Mouse (Mus musculus): ENCODE measurements around the gene Otop1. TPM values are rescaled to one million over a fixed set of nuclear protein-coding genes. Genes with fewer than 3 reads are reported as not detected.

The Otop1 gene
- polyA plus RNA-seq, 1 experiment, result not detected

DNA sequence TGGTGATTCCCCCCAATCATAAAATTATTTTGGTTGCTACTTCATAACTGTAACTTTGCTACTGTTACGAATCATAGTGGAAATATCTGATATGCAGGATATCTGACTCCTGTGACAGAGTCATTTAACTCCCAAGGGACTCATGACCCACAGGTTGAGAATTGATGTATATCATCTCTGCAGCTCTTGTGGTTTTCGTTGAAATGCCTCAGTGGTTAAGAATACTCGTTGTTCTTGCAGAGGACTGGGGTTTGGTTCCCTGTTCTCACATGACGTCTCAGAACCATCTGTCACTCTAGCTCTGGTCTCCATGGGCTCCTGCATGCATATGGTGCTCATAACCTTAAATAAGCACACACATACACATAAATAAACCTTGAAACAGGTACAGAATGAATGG is 57.6 kb downstream of the Otop1 start:
- no peak overlapping the region for H3K27ac ChIP-seq (ENCODE audit: insufficient read depth, low read length)
- H3K4me1 ChIP-seq (ENCODE audit: control insufficient read depth, insufficient read depth, low read length), result no peaks in the 10 kb centered on the region
- TF ChIP-seq CTCF (IDR thresholded peaks at IDR 0.05; ENCODE audit: borderline replicate concordance, insufficient read depth, low read length) (no peak), POLR2A (IDR thresholded peaks at IDR 0.05; ENCODE audit: low read depth, low read length) (no peak)
- no peak overlapping the region for H3K4me3 ChIP-seq (ENCODE audit: insufficient read depth, low read length)

DNA sequence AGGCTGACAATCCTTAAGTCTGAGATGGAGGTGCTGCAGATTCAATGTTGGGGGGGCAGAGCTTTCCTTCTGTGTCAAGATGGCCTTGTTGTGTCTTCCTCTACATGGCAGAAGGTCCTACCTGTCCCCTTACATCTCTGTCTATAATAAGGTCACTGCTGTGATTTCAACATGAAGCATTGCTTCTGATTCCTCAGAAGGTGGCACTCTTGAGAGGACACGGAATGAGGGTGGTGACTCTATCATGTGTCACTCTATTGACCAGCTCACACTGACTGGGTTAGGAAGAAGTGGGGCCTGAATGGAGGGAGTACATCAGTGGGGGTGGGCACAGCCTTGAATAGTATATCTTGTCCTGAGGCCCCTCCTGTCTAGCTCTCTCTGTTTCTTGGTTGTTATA is 58.8 kb downstream of the Otop1 start:
- H3K4me3 ChIP-seq (ENCODE audit: insufficient read depth, low read length), result no peak overlapping the region
- no peak for TF ChIP-seq POLR2A (IDR thresholded peaks at IDR 0.05; ENCODE audit: low read depth, low read length)
- TF ChIP-seq CTCF (IDR thresholded peaks at IDR 0.05; ENCODE audit: borderline replicate concordance, insufficient read depth, low read length), result no peak
- no peaks in the 10 kb centered on the region for H3K4me1 ChIP-seq (ENCODE audit: control insufficient read depth, insufficient read depth, low read length)
- no peak overlapping the region for H3K27ac ChIP-seq (ENCODE audit: insufficient read depth, low read length)

DNA sequence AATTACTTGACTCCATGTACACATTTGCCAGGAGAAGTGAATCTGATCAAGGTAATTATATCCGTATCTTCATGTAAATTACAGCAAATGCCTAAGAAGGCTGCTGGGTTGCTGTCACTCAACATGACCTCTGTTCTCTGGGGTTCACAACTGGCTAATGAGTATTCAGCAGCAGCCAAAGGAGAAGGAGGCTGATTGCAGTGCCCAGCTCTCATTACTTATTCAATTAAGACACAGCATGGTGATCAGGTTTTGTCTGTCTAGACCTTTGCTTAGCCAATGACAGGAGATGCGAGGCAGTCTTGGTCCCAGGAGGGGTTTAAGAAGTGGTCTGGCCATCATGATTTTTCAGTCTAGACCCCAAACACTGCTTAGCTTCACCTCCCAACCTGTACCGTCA is 67.3 kb downstream of the Otop1 start:
- TF ChIP-seq POLR2A (IDR thresholded peaks at IDR 0.05; ENCODE audit: low read depth, low read length) (no peak), CTCF (IDR thresholded peaks at IDR 0.05; ENCODE audit: borderline replicate concordance, insufficient read depth, low read length) (no peak)
- no peak overlapping the region for H3K4me3 ChIP-seq (ENCODE audit: insufficient read depth, low read length)
- no peaks in the 10 kb centered on the region for H3K4me1 ChIP-seq (ENCODE audit: control insufficient read depth, insufficient read depth, low read length)
- H3K27ac ChIP-seq (ENCODE audit: insufficient read depth, low read length), result no peak overlapping the region

DNA sequence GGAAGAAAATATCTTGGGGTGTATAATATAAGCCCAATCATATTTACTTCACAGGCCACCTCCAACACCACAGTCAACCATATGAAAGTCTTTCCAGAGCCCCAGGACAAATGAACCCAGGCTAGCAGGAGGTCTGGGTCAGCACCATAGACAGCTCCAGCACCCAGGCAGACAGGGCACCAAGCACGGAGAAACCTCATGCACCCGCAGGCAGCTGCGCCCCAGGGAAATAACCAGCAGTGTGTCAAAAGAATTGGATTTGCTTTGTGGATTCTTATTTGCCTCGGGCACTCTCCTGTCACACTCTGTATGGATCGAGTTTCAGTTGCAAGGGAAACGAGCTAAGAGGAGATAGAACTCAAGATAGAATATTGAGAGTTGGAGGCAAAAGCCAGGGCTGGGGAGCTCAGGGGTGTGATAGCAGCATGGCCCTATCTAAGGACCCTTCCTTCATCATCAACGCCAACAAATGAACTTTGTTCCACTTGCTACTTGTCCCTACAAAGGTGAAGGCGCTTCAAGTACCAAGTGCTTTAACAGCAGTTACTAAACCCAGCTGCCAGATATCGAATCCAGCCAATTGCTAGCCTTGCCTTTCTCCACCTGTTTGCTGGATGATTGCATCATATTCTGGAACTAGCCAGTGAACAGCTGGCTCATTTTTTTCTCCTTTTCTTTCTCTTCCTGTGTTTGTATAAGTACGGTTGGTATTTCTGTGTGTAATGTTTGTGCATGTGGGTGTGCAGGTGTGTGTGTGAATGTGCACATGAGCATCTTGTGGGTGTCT is 71.1 kb downstream of the Otop1 start:
- Histone ChIP-seq H3K4me1 (ENCODE audit: control insufficient read depth, insufficient read depth, low read length) (no peaks in the 10 kb centered on the region), H3K4me3 (ENCODE audit: insufficient read depth, low read length) (no peak overlapping the region), H3K27ac (ENCODE audit: insufficient read depth, low read length) (no peak overlapping the region)
- TF ChIP-seq POLR2A (IDR thresholded peaks at IDR 0.05; ENCODE audit: low read depth, low read length) (no peak), CTCF (IDR thresholded peaks at IDR 0.05; ENCODE audit: borderline replicate concordance, insufficient read depth, low read length) (no peak)

DNA sequence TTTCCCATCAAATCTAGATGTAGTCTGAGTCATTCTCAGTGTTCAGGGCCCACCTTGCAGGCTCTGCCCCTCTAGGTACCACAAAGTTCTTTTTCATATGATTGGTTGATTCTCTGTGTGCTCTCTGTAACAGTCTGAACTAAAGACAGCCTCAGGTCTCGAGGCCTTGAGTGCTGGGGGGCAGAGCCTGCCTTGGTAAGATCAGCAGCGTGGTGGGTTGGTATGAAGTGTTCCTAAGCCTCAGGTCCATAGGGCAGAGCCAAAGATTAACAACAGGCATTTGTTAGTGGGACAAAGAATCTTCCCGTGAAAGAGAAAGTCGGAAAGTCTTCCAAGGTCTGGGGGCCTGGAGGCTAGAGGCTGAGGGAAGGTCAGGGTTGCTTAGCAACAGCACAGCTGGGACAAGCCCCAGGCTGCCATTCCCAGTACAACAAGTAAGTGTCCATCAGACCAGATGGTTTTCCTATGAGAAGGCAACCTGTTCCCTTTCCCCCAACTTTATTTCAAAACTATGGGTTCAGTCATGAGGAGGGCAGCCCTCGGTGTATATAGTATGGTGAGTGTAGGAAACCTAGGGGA is 74.7 kb downstream of the Otop1 start:
- TF ChIP-seq POLR2A (IDR thresholded peaks at IDR 0.05; ENCODE audit: low read depth, low read length) (no peak), CTCF (IDR thresholded peaks at IDR 0.05; ENCODE audit: borderline replicate concordance, insufficient read depth, low read length) (no peak)
- Histone ChIP-seq H3K27ac (ENCODE audit: insufficient read depth, low read length) (no peak overlapping the region), H3K4me3 (ENCODE audit: insufficient read depth, low read length) (no peak overlapping the region), H3K4me1 (ENCODE audit: control insufficient read depth, insufficient read depth, low read length) (no peaks in the 10 kb centered on the region)

Other genes with a start within 250 kb of the Otop1 start
- gene Stx18, start 237.2 kb upstream of the Otop1 start, polyA plus RNA-seq (2011; ENCODE audit: insufficient read length, low read depth, missing spikeins), result 36.1 and 40.8 TPM in 2 replicates
- 47.2 and 69.4 TPM in 2 replicates for gene Nsg1, start 116.1 kb upstream of the Otop1 start, polyA plus RNA-seq (2011; ENCODE audit: insufficient read length, low read depth, missing spikeins)
- 4.7 and 7.1 TPM in 2 replicates for gene Zbtb49, start 55.5 kb upstream of the Otop1 start, polyA plus RNA-seq (2011; ENCODE audit: insufficient read length, low read depth, missing spikeins)
- gene Lyar, start 55.5 kb upstream of the Otop1 start, polyA plus RNA-seq (2011; ENCODE audit: insufficient read length, low read depth, missing spikeins), result 38.2 and 39.3 TPM in 2 replicates
- 34.5 and 44.5 TPM in 2 replicates for gene Tmem128, start 15.8 kb upstream of the Otop1 start, polyA plus RNA-seq (2011; ENCODE audit: insufficient read length, low read depth, missing spikeins)
- not detected in 2 replicates for gene Drd5, start 43.4 kb downstream of the Otop1 start, polyA plus RNA-seq (2011; ENCODE audit: insufficient read length, low read depth, missing spikeins)
- gene Slc2a9, start 227.2 kb downstream of the Otop1 start, polyA plus RNA-seq (2011; ENCODE audit: insufficient read length, low read depth, missing spikeins), result 1.8 and 3.1 TPM in 2 replicates